Mouse (Mus musculus) lung, adult 2 months (tissue): ENCODE measurements around the gene Ncbp2.

Experiments
- CTCF ChIP-seq: fragments of 200-500 bp; IDR thresholded peaks from 2 replicates; pipeline ENCODE4 v1.5.1; 2011; ENCODE audit warnings: mild to moderate bottlenecking, low read length, control low read depth; ENCODE audit not compliant: insufficient read depth
- POLR2A ChIP-seq: fragments of 200-500 bp; IDR thresholded peaks from 2 replicates; pipeline ENCODE4 v1.6.1; 2011; ENCODE audit warnings: low read depth, mild to moderate bottlenecking, control low read depth, low read length, borderline replicate concordance; ENCODE audit errors: extremely low read depth

DNA sequence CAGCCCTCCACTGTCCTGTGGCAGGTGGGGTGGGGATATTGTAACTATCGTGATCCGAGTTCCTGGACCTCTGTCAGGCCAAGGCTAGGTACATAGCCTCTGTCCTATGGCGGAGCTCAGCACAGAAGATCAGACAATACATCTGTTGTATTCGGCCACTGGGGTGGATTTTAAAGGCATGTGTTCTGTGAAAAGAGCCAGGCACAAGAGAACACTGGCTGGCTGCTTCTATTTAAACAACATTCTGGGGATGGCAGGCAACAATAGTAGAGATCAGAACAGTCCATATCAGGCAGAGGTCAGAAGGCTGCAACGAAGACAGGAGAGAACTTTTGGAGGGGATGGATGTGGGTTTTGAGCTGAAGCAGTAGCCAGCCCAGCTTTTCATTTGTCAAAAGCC lies 16.1 kb upstream of the Ncbp2 start:
- TF ChIP-seq CTCF (no peak), POLR2A (no peak)
